Mouse (Mus musculus): ENCODE results near the gene Ubxn2a.

Ubxn2a gene

DNA sequence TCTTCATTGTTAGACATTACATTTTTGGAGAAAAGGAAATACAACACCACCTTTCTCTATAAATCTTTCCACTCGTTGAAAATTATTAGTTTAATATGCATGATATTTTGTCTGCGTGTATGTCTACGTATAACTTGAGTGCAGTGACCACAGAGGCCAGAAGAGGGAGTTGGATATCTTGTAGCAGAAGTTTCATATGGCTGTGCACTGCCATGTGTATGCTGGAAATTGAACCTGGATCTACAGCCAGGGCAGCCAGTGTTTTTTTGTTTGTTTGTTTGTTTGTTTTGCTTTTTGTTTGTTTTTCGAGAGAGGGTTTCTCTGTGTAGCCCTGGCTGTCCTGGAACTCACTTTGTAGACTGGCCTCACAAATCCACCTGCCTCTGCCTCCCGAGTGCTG is 28.5 kb downstream of the Ubxn2a start:
- DNase-seq (ENCODE audit: low spot score in 2 of 2) = no peak

- DNase-seq (ENCODE audit: low spot score in 2 of 2) = no peak
Observed at GRCm38 (mm10) chr12:4878296-4878783, 29.2 kb downstream of the Ubxn2a start.

- no peak for DNase-seq (ENCODE audit: low spot score in 2 of 2)
Observed at GRCm38 (mm10) chr12:4875623-4876022, 31.9 kb downstream of the Ubxn2a start.

GRCm38 (mm10) chr12:4874161-4874927 is 33.2 kb downstream of the Ubxn2a start, which contains the start of gene Mfsd2b:
Mfsd2b (minus strand) TSS chr12:4874359.
- DNase-seq (ENCODE audit: low spot score in 2 of 2) = peak; percentile 68 to 77

- no peak for DNase-seq (ENCODE audit: low spot score in 2 of 2)
Observed at GRCm38 (mm10) chr12:4873531-4873930, 34.0 kb downstream of the Ubxn2a start.

- DNase-seq (ENCODE audit: low spot score in 2 of 2) = no peak
Observed at GRCm38 (mm10) chr12:4872983-4873477, 34.5 kb downstream of the Ubxn2a start.

GRCm38 (mm10) chr12:4872273-4872672 is 35.2 kb downstream of the Ubxn2a start:
- DNase-seq (ENCODE audit: low spot score in 2 of 2) = no peak

DNA sequence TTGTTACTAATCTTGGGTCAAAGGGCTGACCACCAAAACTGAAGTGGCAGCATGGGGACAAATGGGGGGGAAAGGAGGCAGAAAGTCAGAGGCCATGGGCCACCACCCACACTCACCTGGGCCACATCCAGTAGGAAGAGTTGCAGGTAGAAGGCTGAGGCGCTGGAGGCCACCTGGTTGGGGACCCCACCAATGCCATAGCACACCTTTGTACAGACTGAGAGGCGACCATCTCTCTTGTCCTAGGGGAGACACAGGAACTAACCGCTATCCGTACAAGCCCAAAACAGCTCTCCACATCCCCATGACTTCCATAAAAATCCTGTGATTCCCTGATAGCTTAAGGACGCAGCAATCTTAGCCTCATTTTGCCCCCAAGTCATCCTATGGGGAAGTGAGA is 36.2 kb downstream of the Ubxn2a start:
- DNase-seq (ENCODE audit: low spot score in 2 of 2) = no peak

DNA sequence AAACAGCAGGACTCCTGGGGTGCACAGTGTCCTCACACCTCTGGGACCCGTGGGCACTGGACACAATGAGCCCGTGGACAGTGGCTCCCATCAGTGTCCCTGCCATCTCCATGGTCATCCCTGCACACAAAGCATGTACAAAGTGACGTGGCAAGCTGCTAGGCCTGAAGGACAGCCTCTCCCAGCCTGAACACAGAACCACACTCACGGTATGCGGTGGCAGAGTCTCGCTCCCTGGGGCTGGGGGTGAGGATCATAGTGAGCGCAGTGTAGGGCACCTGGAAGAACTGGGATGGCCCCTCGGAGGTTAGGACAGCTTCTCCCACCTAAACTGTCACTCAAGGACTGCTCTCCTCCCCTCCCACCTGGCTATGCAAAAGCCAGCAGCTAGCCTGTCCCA is 38.6 kb downstream of the Ubxn2a start:
- DNase-seq (ENCODE audit: low spot score in 2 of 2) = no peak

DNA sequence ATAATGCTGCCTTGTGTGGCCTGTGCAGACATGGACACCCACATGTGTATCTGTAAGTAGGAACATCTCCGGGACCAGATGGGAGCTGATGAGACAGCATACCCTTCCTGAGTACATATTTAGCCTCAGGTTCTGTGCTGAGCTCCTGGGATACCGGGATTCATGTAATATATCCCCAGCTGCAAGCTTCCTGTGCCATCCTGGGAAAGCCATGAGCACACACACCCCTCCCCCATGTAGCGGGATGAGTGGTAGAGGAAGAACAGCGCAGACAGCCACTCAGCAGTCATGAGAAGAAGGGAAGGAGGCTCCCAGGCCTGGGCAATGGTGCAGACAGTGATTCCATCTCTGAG is 43.2 kb downstream of the Ubxn2a start:
- no peak for DNase-seq (ENCODE audit: low spot score in 2 of 2)

DNA sequence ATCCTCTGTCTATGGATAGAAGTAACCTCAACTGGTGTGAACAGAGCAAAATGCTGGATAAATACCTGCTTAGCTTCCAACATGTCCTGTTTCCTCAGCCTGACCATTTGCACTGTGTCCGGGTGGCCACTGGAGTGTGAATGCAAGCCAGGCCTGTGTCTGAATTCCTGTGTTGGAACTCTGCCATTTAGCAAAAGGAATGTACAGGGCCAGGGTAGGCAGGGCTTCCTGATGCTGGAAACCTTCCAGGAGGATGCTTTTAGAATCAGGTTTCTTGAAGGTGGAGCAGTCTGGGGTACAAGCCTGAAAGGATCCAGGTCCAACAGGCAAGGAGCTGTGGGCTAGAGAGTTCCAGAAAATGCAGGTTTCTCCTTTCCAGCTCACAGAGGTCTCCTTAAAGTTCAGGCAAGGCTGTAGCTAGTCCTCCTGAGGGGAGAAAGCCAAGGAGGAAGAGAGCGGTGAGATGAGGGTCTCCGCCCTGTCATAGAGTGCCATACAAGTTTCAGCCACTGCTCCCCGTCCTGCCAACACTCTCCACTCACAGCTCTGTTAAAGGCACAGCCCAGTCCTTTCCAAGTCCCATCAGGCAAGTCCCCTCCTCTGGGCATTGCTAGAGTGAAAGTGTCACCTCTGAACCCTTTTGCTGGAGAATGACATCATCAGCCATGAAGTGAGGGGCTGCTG is 43.7 kb downstream of the Ubxn2a start:
- DNase-seq (ENCODE audit: low spot score in 2 of 2) = no peak

DNA sequence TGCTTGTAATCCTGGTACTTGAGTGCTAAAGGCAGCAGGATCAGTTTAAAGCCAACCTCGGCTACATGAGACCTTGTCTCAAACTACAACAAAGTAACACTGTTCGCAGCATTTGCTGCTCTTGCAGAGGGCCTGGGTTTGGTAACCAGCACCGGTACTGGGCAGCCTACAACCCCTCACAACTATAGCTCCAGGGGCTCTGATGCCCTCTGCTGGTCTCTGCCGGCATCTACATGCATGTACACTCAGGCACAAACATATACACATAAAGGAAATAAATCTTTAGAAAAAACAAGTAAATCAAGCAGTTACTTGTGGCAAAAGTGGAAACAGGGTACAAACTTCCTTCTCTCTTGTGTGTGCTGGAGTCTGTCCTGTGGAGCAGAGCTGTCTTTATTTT is 44.8 kb downstream of the Ubxn2a start:
- no peak for DNase-seq (ENCODE audit: low spot score in 2 of 2)

DNA sequence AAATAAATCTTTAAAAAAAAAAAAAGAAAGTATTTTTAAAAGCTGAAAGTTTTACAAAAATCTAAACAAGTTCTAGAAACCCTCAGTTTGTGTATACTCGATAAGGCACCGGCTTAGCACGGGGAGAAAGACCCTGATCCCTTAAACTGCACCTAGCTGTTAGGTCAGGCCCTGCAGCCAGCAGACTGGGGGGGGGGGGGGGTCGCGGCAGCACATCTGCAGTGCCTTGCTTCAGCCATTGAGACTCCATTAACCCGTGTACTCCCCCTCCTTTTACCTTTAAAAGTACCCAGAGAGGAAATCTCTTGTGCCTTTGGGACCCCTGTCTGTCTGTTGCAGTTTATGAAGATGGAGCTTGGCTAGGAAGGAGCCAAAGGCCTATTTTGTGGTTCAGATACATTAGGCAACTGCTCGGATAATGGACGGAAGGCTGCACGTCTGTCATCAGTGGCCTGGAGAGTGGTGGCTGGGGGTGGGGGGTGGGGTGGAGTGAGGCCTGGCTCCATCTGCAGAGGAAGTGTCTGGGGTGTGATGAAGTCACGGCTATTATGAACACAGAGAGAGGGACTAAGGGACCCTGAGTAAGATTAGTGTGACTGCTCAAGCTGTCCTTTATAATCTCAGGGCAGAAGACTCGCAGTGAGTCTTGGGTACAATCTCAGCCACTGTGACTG is 48.1 kb downstream of the Ubxn2a start:
- no peak for DNase-seq (ENCODE audit: low spot score in 2 of 2)

GRCm38 (mm10) chr12:4856834-4857233 is 50.7 kb downstream of the Ubxn2a start:
- no peak for DNase-seq (ENCODE audit: low spot score in 2 of 2)

DNA sequence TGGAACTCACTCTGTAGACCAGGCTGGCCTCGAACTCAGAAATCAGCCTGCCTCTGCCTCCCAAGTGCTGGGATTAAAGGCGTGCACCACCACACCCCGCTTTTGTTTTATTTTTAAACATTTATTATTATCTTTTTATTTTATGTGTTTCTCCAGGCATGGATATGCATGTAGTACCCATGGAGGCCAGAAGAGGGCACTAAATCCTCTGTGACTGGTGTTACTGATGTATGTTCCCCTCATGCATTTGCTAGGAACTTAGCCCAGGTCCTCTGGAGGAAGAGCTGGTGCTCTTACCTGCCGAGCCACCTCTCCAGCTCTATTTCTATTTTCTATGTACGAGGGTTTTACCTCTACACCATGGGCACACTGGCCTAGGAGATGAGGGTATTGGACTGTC is 51.3 kb downstream of the Ubxn2a start:
- DNase-seq (ENCODE audit: low spot score in 2 of 2) = no peak

GRCm38 (mm10) chr12:4843741-4844140 is 63.8 kb downstream of the Ubxn2a start:
- DNase-seq (ENCODE audit: low spot score in 2 of 2) = peak in 1 of 2 experiments; percentile 28

- peak; percentile 82 to 90 for DNase-seq (ENCODE audit: low spot score in 2 of 2)
Observed at GRCm38 (mm10) chr12:4842890-4843597, 64.5 kb downstream of the Ubxn2a start, which contains the start of gene Wdcp. Wdcp (plus strand) TSS chr12:4843303.

GRCm38 (mm10) chr12:4842456-4842855 is 65.0 kb downstream of the Ubxn2a start:
- DNase-seq (ENCODE audit: low spot score in 2 of 2) = no peak

DNA sequence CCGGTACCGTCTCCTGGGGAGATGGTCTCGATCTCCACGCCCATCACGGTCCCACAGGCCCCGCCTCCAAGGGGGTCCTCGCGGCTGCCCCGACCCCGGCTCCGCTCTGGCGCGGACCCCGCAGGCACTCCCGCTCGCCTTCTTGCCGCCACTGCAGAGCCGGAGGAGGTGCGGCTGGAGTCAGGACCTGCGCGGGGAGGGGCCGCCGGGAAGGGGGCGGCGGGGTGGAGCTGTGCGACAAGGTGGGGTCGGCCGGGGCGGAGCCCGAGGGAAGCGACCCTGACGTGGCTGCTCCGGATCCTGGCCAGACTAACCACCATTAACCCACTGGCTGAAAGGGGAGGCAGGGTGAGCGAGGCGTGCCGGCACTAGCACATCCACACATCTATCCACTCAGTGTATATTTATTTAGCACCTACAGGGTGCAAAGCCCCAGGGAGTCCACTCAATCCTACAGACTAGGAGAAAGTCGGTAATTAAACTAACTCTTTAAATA is 66.1 kb downstream of the Ubxn2a start, which contains the start of gene Fkbp1b:
Gene Fkbp1b (minus strand): TSS at position 200 of the 496 bp plus-strand sequence.
- DNase-seq (ENCODE audit: low spot score in 2 of 2) = peak in 1 of 2 experiments; percentile 54

DNA sequence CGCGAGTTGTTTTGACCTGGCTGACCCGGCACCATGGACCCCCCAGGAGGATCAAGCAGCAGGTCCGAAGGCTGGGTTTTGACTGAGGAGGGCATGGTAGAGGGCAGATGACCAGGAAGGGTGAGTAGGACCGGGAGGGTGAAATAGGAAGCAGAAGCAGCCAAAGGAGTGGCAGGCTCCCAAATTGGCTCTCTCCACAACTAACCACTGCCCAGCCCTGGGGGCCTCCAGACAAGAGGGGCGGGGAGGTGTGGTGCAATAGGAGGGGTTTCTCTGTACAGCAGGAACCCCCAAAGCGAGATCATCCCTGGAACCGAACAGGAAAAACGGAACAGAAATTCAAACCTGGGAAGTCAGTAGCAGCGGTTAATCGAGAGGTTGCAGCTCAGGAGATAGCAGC is 66.8 kb downstream of the Ubxn2a start:
- no peak for DNase-seq (ENCODE audit: low spot score in 2 of 2)

DNA sequence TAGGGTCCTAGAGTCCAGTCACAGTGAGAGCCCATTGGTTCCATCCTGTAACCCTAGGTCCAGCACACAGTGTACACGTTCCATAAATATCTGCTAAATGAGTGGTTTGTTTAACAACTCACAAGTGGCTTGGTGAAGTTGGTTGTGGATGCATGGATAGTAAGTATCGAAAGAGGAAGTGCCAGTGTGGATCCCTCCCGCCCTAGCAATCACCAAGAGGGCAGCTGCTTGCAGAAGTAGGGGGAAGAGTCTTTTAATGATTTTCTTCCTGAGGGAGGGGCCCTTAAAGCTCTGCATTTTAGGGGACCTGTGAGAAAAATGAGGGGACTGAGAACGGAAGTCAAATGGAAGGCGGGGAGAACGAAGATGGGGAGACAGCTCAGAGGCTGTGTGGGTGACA is 67.5 kb downstream of the Ubxn2a start:
- no peak for DNase-seq (ENCODE audit: low spot score in 2 of 2)

Data from urinary bladder, postnatal 36 days (tissue).